Mouse (Mus musculus) layer of hippocampus, adult 8-10 months (tissue): ENCODE results near the gene Cpt2. TPM values are rescaled to one million over a fixed set of nuclear protein-coding genes. Genes with fewer than 3 reads are reported as not detected.

ENCODE experiments used
- DNase-seq, 2 experiments: peaks; one replicate each; pipeline ENCODE4 v3.0.0; 2022; ENCODE audit warnings: low spot score in 2 of 2
- total RNA-seq, 4 experiments: library from RNA; stranded (reverse); gene quantifications; 2 replicates each; pipeline ENCODE4 v1.2.4; 2022

Gene Cpt2
- total RNA-seq = 1 to 10 TPM; 7.5 to 8.4 (median 7.9) TPM

DNA sequence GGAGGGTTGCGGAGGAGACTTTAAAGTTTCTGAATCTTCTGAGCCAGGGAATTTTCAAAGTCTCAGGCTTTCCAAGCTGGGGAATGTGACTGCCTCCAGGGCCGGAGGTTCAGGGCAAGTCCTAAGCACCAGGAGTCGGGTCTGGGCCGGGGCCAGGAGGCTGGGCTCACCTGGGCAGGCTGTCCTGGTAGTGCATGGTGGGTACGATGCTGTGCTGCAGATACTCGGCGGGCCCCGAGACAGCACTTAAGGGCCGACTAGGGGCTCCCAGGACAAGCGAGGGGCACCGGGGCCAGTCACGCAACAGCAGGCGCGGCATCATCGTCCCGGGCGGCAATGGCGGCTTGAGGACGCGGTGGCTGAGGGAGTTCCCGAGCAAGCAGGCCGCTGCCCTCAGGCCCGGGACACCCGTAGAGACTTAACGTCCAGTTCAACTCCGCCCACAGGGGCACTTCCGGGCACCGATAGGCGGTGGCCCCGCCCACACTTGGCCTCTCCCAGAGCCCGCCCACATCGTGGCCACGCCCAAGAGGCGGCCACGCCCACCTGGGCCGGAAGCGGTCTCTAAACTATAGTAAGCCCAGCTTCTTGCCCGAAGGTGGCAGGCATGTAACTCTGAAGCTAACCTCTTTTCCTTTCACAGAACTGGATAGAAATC lies at the start of gene Cpt2:
Cpt2 (minus strand) TSS at position 466 of the 658 bp plus-strand sequence.
- DNase-seq = peak; percentile 61 to 74

DNA sequence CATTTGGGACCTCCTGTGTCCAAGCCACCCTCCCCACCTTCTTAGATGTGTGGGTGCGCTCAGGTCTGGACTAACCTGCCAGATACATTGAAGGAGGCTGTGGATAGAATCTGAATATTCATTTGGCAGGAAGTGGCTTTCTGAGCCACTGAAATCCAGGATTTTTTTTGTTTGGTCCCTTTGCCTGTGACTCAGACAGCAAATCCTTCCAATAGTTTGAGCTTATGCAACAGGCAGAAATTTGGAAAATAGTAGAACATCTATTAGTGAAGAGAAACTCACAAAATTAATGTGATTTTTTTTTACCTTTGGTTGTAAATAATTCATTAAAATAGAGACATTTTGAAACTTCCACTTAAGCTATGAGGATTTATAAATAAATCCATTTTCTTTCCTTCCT lies 47.8 kb upstream of the Cpt2 start:
- no peak for DNase-seq

DNA sequence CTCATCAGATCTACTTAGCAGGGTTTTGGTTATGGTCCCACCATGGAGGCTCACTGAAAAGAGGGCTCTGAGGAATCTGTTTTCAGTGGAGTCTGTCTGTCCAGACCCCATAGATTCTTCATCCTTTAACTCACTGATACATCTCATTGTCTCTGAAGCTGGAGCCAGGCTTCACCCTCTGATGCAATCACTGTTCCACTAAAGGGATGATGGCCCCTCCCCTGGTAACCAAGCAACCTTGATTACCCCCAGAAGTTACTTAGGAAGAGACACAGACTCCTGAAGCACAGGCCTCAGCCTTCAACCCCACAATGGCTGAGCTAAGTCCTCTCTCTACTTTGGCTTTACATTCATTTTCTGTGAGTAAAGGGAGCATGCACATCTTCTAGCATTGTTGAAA lies 46.4 kb upstream of the Cpt2 start:
- DNase-seq = no peak

DNA sequence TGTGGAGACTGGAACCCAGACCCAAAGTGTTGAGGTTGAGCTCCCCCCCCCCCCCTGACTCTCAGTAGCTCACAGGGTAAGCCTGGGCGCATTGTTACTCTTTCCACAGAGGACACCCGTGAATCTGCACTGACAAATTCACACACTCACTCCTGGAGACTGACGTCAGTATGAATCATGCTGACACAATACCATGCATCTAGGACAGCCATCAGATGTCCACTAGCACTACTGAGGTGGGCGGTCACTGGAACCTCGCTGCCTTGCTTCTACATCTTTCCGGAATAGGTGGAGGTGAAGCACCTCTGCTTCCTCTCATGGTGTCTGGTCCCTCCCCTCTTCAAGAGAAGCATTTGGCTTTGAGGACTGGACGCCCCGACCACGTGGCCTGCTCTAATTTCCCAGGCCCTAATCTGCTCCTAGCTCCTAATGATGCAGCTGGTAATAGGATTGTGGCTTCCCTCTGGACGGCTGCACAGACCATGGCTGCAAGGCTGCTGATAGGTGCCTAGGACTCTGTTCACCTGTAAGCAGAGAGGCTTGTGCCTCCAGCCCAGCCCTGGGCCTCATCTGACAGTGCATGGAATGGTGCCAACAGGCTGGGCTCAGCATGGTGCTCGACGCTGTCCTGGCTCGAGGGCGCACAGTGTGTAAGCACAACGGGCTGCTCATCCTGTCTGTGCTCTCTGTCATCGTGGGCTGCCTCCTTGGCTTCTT lies 44.7 kb upstream of the Cpt2 start, which contains the start of gene Slc1a7:
Slc1a7 (plus strand) TSS at position 367 of the 717 bp plus-strand sequence.
- DNase-seq = no peak

DNA sequence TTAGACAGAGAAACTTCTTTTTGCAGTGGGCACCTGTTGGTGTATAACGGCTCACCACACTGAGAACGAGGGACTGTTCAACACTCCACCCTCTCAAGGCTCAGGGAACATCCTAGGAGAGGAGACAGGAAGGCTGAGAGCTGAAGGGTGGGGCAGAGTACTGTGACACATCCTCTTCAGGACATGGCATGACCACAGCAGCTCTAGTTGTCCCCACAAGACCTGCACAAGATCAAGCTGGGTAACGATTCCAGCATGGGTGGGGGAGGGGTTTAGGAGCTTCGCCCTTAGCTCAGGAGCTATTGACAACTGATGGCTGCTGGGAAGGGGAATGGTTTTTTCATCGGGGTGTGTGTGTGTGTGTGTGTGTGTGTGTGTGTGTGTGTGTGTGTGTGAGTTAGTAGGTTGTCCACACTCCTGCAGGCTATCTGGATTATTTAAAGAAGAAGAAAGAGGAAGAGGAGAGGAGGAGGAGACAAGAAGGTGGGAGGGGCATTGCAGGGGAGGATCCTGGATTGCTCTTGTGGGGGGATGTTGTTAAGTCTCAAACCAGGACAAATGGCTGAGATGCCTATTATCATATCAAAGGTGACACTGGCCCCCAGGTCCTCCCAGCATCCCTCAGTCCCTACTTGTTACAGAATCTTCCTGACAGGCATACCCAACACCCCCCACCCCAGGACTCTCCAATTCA lies 43.2 kb upstream of the Cpt2 start:
- no peak for DNase-seq

DNA sequence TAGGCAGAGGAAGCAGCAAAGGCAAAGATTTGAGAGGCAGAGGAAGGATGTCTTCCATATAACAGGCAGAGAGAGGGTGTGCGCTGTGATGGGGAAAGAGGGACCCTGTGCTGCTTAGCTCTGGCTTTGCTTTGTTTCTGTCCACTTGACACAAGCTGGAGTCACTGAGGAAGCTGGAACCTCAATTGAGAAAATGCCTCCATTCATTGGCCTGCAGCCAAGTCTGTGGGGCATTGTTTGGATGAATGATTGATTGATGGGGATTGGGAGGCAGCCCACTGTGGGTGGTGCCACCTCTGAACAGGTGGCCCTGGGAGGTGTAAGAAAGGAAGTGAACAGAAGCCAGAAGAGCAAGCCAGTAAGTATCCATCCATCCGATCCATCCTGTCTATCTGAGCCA lies 39.4 kb upstream of the Cpt2 start:
- no peak for DNase-seq

DNA sequence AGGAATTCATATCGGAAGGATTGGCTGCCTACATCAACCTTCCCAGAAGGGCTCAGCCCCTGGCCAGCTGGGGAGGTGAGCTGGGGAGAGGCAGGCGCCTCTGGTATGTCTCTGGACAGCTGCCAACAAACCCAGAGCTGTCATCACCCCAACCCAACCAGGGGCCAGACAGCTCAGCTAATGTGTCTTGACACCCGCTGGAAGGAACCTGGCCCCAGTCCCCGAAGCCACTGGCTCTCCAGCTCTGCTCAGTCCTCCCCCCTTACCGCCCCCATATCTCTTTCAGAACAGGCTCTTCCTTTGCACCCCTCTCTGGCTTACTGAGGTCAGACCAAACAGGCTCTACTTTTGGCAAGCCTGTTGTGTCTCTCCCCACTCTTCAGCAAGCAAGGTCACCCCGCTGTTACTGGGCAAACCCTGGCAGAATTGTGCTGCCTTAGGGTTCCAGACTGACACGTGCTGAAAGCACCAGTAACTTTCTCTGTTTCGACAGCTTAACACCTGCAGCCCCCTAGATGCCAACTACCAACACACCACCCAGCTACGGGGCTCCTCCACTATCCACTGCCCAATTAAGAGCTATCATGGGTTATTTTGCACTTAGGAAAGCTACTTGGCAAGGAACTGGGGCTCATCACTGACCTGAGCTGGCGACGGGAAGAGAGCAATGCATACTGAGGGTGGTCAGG lies 38.8 kb upstream of the Cpt2 start:
- DNase-seq = no peak

DNA sequence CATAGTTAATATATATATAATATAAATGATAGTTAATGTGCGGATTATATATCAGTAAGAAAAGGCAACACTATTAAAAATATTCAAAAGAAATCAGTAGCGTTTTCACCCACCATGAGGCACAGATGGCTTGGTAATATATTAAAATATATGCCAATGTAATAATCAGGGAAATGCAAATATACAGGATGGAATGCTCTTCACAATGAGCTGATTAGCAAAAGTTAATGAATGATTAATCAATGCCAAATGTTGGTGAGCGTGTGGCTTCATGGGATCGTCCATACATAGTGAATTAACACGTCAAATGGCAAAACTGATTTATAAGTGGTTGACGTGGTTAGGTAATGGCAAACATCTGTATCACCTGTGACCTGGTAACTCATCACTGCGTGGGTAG lies 35.1 kb upstream of the Cpt2 start:
- no peak for DNase-seq

DNA sequence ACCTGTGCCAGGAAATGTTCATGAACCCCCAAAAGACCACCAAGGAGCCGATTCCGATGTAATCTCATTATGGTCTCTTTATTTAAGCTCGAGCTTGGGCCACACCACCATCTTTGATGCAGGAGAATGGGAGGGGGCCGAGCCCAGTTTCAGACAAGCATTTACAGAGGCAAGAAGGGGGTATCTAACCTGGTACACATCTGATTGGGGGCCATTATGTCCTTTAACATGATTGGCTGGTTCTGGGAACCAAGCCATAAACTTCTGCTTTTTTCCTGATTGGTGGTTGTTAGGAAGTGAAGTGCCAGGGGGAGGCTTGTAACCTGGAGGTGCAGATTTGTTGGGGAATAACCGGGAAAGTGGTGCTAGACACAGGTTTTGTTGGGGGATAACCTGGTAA lies 32.3 kb upstream of the Cpt2 start:
- DNase-seq = no peak

DNA sequence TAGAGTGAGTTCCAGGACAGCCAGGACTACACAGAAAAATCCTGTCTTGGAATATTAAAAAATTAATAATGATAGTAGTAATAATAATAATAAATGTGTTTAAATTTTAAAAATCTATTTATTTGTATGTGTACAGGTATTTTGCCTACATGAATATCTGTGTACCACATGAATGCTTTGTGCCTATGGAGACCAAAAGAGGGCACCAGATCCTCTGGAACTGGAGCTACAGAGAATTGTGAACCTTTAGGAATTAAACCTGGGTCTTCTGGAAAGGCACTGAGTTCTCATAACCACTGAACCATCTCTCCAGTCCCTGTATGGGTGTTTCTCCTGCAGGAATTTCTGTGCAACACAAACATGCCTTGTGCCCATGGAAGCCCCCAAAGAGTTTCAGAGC lies 29.4 kb upstream of the Cpt2 start:
- DNase-seq = no peak

DNA sequence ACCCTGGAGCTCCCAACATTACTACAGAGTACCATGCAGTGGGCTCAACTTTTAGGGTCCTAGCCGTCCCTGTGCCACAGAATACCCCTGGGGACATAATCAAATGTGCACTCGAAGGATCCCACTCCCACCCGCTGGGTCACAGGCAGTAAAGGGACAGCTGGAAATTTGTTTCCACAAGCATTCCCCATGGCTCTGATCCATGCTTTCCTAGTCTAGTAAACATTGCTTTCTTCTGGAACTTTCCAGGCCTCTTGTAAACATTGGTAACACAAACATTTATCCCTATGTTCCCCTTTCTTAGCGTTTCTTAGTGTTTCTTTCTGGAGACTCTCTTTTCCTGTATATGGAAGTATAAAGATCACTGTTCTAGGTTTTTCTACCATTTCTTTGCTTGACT lies 26.5 kb upstream of the Cpt2 start:
- DNase-seq = no peak

DNA sequence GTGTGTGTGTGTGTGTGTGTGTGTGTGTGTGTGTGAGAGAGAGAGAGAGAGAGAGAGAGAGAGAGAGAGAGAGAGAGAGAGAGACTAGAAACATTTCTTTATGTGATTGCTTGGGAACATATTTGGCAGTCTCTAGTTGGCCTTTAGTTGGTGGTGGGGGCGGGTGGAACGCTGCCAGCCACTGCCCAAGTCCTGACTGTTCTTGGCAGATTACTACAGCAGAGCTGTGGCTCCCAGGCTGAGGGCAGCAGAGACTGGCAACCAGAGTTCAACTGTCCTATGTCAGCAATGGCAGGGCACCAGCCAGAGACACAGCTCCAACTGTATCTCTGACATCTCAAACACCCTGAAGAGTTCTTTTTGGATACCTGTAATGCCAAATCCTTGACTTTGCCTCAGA lies 20.7 kb upstream of the Cpt2 start:
- DNase-seq = no peak

DNA sequence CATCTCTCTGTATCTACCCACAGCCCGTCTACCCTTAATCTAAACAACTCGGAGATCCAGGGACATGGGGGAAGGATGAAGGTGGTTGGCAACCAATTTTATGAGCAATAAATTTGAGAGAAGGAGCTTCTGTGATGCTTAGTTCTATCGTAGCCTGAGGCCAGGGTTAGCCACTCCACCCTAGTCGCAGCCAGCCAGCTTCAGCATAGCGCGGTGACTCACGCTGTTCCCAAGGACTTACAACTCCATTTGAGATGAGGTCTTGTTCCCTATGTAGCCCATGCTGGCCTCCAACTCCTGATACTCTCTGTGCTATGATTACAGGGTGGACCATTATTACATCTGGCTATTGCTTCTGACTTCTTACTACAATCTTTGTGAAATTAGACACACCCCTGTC lies 19.3 kb upstream of the Cpt2 start:
- DNase-seq = no peak

DNA sequence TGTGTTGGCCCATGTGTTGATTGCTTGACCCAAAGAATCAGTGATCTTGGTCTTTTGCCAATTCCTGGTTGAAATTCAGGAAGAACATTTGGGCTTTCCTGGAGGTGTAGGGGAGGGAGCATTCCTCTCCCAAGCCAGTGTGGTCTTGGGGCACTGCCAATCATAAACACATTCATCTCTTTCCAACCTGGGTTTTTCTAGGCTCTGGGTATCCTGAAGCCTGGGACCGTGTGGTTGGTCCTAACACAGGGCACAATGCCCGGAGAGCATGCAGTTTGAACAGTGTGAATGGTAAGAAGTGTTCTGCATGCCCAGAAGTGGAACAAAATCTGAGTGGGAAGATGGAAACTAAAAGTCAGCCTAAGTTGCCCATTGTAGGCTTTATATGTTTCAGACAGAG lies 14.7 kb upstream of the Cpt2 start:
- DNase-seq = no peak

DNA sequence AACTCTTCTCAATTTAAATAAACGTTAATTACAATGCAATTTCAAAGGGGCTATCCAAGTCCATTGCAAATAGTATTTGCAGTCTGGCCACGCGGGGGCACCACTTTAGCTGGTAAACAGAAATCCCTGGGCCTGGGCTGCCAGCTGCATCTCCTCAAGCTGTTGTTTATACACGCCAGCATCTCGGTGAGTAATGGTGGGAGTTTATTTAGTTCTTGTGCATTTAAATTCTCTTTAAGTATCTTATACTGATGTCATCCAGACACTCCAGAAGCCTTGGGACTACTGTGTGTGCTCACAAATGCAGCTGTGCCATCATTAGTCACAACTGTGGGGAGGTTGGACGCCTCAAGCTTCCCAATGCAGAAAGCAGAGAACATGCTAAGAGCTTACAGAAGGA lies 13.9 kb upstream of the Cpt2 start:
- DNase-seq = peak; percentile 37 to 74

DNA sequence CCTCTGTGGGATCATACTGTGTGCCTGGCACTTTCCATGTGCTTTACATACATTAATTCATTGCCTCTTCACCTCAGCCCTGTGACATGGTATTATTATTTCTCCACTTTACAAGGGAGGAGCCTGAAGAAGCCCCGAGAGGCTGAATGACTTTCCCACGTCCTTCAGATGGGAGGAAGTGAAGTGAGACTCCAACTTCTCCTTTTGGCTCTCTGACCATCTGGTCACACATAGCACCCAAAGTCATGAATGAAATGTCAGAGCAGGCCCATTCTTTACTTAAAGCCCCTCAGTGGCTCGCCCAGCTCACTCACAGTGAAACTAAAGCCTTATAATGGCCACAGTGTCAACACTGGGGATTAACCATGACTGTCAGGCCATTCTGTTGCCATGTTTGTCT lies 11.8 kb upstream of the Cpt2 start:
- DNase-seq = no peak

DNA sequence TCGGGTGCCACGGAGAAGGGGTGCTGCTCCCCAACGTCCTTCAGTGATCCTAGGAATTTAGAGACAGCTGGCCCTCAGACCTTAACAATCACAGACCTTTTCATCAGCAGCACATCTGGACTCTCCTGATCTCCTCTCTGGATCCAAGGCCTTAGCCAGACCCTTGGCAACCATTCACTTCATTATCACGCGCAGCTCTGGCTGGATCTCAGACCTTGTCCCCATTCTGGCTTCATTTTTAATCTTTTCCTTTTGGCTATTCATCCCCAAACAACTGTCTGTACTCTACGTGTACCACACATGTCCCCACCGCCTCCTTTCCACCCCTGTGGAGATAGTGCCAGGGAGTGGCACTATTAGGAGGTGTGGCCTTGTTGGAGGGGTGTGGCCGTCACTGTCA lies 9.8 kb upstream of the Cpt2 start:
- no peak for DNase-seq

DNA sequence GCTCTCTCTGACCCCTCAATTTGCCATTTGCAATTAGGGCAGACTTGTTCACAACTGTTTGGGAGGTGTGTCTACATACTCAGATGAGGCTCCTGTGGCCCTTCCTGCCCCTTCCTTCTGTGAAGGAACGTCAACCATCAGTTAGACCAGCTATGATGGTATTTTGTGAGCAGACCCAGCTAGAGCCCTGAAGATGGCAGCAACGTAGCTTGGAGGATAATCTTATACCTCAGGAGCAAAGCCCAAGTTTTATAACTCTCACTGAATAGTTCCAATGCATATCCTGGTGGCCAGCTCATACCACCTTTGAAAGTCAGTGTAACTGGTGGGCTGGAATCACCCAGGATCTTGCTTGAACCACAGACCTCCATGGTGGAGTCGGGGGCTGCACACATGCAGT lies 8.0 kb upstream of the Cpt2 start:
- DNase-seq = no peak

DNA sequence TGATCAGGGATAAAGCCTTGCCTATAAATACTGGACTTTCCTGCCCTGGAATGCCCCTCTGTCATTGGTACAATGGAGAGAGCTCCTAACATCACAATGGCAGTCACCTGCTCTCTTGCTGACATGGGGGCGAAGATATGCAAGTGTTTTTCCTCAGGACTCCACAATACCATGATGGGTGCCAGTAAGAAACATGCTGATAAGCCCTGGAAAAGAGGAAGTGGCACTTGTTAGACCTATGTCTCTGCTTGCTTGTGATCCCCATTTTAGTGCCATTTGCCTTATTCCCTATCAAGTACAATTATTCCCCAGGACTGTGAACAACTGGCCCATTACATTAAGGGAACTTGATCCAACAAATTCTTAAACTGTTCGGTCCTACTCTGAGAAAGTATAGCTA lies 5.3 kb upstream of the Cpt2 start:
- no peak for DNase-seq

DNA sequence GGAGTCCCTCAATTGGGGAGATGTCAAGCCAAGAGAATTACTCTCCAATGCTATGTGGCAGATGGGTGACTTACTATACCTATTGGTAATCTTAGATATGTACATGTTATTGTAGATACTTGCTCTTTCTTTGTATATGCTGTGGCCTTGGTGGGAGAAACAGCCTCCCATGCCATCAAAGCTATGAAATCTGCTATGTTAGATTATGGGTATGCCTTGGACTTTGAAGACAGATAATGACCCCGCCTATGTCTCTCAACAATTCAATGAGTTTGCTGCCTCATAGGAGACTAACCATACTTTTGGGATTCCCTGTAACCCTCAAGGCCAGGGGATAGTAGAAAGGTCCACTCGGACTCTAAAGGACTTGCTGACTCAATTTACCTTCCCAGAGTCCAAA lies 4.9 kb upstream of the Cpt2 start:
- no peak for DNase-seq

DNA sequence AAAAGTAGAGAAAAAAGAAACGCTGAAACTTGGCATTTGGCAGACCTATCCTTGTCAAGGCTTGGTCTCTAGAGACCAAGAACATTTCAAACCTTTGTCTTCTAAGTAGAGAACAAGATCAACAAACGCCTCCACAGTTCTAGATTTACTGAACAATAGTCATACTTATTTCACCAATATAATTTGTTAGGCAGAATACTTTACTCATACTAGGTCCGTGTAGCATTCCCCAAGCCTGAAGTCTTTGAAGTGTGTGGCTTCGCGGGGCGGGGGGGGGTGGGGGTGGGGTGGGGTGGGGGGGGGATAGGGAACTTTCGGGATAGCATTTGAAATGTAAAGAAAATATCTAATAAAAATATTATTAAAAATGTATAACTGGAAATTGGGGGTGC lies 389 bp upstream of the Cpt2 start:
- DNase-seq = no peak

DNA sequence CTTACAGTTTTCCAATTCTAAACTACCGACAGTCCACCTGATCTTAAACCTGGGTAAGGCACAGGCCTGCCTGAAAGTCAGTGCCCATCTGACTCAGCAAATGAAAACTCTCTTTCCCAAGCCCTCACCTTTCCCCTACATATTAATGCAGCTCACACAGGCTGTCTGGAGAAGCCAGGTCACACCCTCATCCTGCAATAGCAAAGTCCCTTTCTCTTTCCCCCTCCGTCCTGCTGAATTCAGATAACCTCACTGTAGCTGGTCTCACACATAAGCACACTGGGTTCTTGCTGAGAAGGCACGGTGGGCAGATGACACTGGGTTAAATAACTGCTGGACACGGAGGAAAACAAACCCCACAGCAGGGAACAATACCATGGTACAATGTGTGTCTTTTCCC lies 1.5 kb downstream of the Cpt2 start:
- no peak for DNase-seq
